Comparison of ENCODE assay signal across 8 mouse cellular contexts in the genomic region with DNA sequence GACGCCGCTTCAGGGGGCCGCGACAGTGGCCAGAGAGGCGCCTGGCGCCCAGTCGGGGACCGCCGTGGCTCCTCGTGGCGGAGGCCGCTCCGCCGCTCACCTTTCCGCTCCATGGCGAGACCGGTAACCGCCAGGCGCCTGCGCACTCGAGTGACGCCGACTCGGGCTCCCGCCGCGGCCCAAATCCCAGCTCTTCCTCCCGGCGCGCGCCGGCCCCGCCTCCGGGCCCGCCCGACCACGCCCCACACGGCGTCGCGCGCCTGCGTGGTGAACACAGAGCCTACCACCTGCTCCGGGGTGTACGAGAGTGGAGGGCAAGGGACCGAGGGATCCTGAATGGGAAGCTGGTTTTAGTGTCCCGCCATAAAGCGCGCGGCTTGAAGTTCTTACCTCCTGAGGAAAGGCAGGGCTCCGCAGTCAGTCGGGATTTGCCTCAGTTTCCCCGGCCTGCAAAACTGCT. TPM values are rescaled to one million over a fixed set of nuclear protein-coding genes. Genes with fewer than 3 reads are reported as not detected.
A peak's percentile ranks its signal among the peaks of the same experiment; 100 is the strongest.
DNase-seq lines count a peak whose midpoint lies in the region; ATAC-seq and TF ChIP-seq lines count a peak whose summit lies in the region.

A gene (minus strand): TSS at position 410 of the 460 bp plus-strand sequence.

- peaks cover 8% of the 10 kb centered on the region for H3K4me1 ChIP-seq in embryonic facial prominence, embryonic 14.5 days (ENCODE audit: control insufficient read depth, insufficient read depth, low read length)
- peaks cover 11% of the 10 kb centered on the region for H3K4me1 ChIP-seq in limb, embryonic 14.5 days (ENCODE audit: control insufficient read depth, insufficient read depth, low read length)
- peaks cover 6% of the 10 kb centered on the region for H3K4me1 ChIP-seq in midbrain, postnatal 0 days (ENCODE audit: insufficient read depth, low read length)

- TF ChIP-seq POLR2A in limb, embryonic 14.5 days (IDR thresholded peaks at IDR 0.05; ENCODE audit: borderline replicate concordance, extremely low read depth, insufficient read depth, insufficient read length) = peak; percentile 58; the same call in 1 of the 2 replicates

- no peaks in the 10 kb centered on the region for H3K9me3 ChIP-seq in embryonic facial prominence, embryonic 14.5 days (ENCODE audit: control insufficient read depth, low read length)
- H3K9me3 ChIP-seq in limb, embryonic 14.5 days (ENCODE audit: control insufficient read depth, low read length) = no peaks in the 10 kb centered on the region
- H3K9me3 ChIP-seq in midbrain, postnatal 0 days (ENCODE audit: low read length) = no peaks in the 10 kb centered on the region

- peaks cover 15% of the 10 kb centered on the region for H3K36me3 ChIP-seq in embryonic facial prominence, embryonic 14.5 days (ENCODE audit: control insufficient read depth, insufficient read depth, low read length)
- peaks cover 16% of the 10 kb centered on the region for H3K36me3 ChIP-seq in limb, embryonic 14.5 days (ENCODE audit: control insufficient read depth, insufficient read depth, low read length)
- H3K36me3 ChIP-seq in midbrain, postnatal 0 days (ENCODE audit: insufficient read depth, low read length) = no peaks in the 10 kb centered on the region

- H3K4me2 ChIP-seq in embryonic facial prominence, embryonic 14.5 days (ENCODE audit: low read depth, low read length) = peak within 1 kb of the TSS; percentile 93
- H3K4me2 ChIP-seq in limb, embryonic 14.5 days (replicated peaks; ENCODE audit: low read depth, low read length, severe bottlenecking) = peak within 1 kb of the TSS; percentile 81
- peak within 1 kb of the TSS; percentile 89 for H3K4me2 ChIP-seq in midbrain, postnatal 0 days (ENCODE audit: low read depth, low read length, poor library complexity, severe bottlenecking)

- peak; percentile 87 for DNase-seq in 3T3-L1 (ENCODE audit: low read depth, low spot score)
- peak; percentile 82 to 86 for DNase-seq in adrenal gland, postnatal 4 days (ENCODE audit: low spot score in 2 of 2)
- DNase-seq in embryonic facial prominence, embryonic 14.5 days (ENCODE audit: low spot score) = peak; percentile 95
- DNase-seq in heart, adult 8-10 months (ENCODE audit: low spot score) = peak; percentile 84
- peak; percentile 90 for DNase-seq in kidney, adult 9 months
- peak; percentile 87 for DNase-seq in limb, embryonic 14.5 days (ENCODE audit: low spot score)
- peak; percentile 94 for DNase-seq in midbrain, postnatal 0 days (ENCODE audit: low spot score)
- DNase-seq in spleen, postnatal 14 days (ENCODE audit: low spot score in 2 of 2) = peak; percentile 77 to 81

- peak within 1 kb of the TSS; percentile 83 for H3K27ac ChIP-seq in embryonic facial prominence, embryonic 14.5 days (replicated peaks; ENCODE audit: low read depth, low read length)
- H3K27ac ChIP-seq in limb, embryonic 14.5 days (replicated peaks; ENCODE audit: low read depth, low read length) = peak within 1 kb of the TSS; percentile 83
- peak within 1 kb of the TSS; percentile 93 for H3K27ac ChIP-seq in midbrain, postnatal 0 days (ENCODE audit: low read depth, low read length)

- peak; percentile 97 for ATAC-seq in embryonic facial prominence, embryonic 14.5 days (ENCODE audit: low read depth)
- ATAC-seq in limb, embryonic 14.5 days (ENCODE audit: low FRiP score, low read depth) = peak; percentile 94
- ATAC-seq in midbrain, postnatal 0 days (ENCODE audit: low FRiP score) = peak; percentile 93

- H3K9ac ChIP-seq in embryonic facial prominence, embryonic 14.5 days (ENCODE audit: low read depth, low read length) = peak within 1 kb of the TSS; percentile 97
- peak within 1 kb of the TSS; percentile 93 for H3K9ac ChIP-seq in limb, embryonic 14.5 days (ENCODE audit: low read depth, low read length, severe bottlenecking)
- H3K9ac ChIP-seq in midbrain, postnatal 0 days (replicated peaks; ENCODE audit: low read length, poor library complexity, severe bottlenecking) = peak within 1 kb of the TSS; percentile 98

- no peaks in the 10 kb centered on the region for H3K27me3 ChIP-seq in embryonic facial prominence, embryonic 14.5 days (replicated peaks; ENCODE audit: control insufficient read depth, insufficient read depth, low read length)
- H3K27me3 ChIP-seq in limb, embryonic 14.5 days (ENCODE audit: control insufficient read depth, insufficient read depth, low read length) = no peaks in the 10 kb centered on the region
- no peaks in the 10 kb centered on the region for H3K27me3 ChIP-seq in midbrain, postnatal 0 days (ENCODE audit: insufficient read depth, low read length)

- peak within 1 kb of the TSS; percentile 99 for H3K4me3 ChIP-seq in embryonic facial prominence, embryonic 14.5 days (ENCODE audit: low read depth, low read length)
- H3K4me3 ChIP-seq in limb, embryonic 14.5 days (replicated peaks; ENCODE audit: low read length) = peak within 1 kb of the TSS; percentile 98
- peak within 1 kb of the TSS; percentile 99 for H3K4me3 ChIP-seq in midbrain, postnatal 0 days (ENCODE audit: low read depth, low read length)

- no peak for TF ChIP-seq CTCF in midbrain, postnatal 0 days (IDR thresholded peaks at IDR 0.05)

- WGBS in embryonic facial prominence, embryonic 14.5 days = under 1% methylated on average over 17 of the region's 53 CpGs
- under 1% methylated on average over 23 of the region's 53 CpGs for whole genome bisulfite sequencing in limb, embryonic 14.5 days
- WGBS in midbrain, postnatal 0 days = 1% methylated on average over 27 of the region's 53 CpGs

RNA-seq across cellular contexts. Expression of the gene that starts here (rescaled TPM):
- 10 to 100 TPM; 60.9 to 78.4 TPM for total RNA-seq in adrenal gland, postnatal 4 days (2021)
- 89.1 and 92.4 TPM in 2 replicates for polyA plus RNA-seq in embryonic facial prominence, embryonic 14.5 days (2014; fragmentation: Nextera tagmentation; extraction: Ambion mirVana)
- total RNA-seq in heart, adult 8-10 months (2022) = 10 to 100 TPM; 30.8 to 38.3 (median 35.2) TPM
- polyA plus RNA-seq in limb, embryonic 14.5 days (2012; rRNA removed) = 59.8 and 61.2 TPM in 2 replicates
- polyA plus RNA-seq in limb, embryonic 14.5 days (2014; fragmentation: Nextera tagmentation; extraction: Ambion mirVana) = 101 and 115 TPM in 2 replicates
- 58.1 and 67.5 TPM in 2 replicates for total RNA-seq in midbrain, postnatal 0 days (2014; rRNA removed)
- polyA plus RNA-seq in midbrain, postnatal 0 days (2015; fragmentation: Nextera tagmentation; extraction: Ambion mirVana) = 73.3 and 80.7 TPM in 2 replicates

Comparison
In these comparisons a context has a peak if more than half of its experiments do, and no peak if none do; other contexts are left out.
1. Peak in every context shown above with its lines: DNase-seq, ATAC-seq, H3K4me3 ChIP-seq and H3K27ac ChIP-seq.